Mouse (Mus musculus) Muller cell, postnatal 12 days (primary cell): ENCODE results near the gene Olfr361.
"Not testable (repeated sequence)": the region's sequence is repeated elsewhere in the genome, so short reads cannot be mapped to it uniquely, and the experiment has no call there.

ENCODE experiments used
- DNase-seq: peaks from one replicate; pipeline ENCODE4 v3.0.0-alpha.2; 2015; ENCODE audit errors: inconsistent ontology term

The Olfr361 gene

DNA sequence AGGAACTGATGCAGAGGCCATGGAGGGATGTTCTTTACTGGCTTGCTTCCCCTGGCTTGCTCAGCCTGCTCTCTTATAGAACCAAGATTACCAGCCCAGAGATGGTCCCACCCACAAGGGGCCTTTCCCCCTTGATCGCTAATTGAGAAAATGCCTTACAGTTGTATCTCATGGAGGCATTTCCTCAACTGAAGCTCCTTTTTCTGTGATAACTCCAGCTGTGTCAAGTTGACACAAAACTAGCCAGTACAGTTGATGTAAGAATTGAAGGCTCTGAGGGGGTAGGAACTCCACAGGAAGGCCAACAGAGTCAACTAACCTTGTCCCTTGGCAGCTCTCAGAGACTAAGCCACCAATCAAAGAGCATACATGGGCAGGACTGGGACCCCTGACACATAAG is at the start of gene Olfr361:
Gene Olfr361 (minus strand): TSS at position 101 of the 400 bp plus-strand sequence.
- not testable (repeated sequence) for DNase-seq

DNA sequence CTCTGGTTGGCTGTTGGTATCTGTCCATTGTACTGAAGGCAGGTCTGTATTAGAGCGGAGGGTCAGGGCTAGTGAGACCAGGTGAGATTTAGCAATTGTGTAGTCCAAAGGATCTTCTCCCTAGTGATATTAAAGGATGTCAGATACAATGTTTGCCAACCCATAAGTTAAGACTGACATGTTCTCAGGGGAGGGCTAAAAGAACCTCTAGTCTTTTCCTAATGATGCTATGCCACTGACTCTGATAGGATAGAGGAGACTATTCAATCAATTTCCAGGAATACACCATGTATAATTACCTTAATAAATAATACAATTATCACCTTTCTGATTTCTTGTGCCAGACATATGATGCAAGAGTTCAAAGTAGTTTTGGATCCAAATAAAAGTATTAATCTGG is 28.7 kb upstream of the Olfr361 start, which contains the start of gene Olfr362:
Gene Olfr362 (minus strand): TSS at position 101 of the 400 bp plus-strand sequence.
- no peak for DNase-seq

DNA sequence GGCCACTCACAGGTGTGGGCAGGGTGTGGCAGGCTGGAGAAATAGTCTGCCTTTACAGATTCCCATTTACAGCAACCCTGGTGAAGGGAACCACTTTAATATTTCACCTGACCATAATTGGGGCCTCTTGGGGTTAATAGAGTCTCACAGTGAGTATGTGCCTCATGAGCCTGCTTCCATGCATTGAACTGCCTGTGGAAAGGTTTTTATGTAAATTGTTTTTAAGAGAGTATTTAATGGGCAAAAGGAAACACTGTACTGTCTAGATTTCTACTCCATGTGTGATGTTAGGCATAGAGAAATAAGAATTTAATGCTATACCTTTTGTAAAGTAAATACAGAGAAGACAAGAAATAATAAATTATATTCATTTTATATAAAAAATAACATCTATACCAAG is 23.6 kb downstream of the Olfr361 start, which contains the start of gene Olfr360:
Gene Olfr360 (plus strand): TSS at position 301 of the 400 bp plus-strand sequence.
- DNase-seq, result no peak
